Mouse (Mus musculus) liver, adult 2 months (tissue): ENCODE measurements around the gene Nhlrc2. TPM values are rescaled to one million over a fixed set of nuclear protein-coding genes. Genes with fewer than 3 reads are reported as not detected.

Experiments
- DNase-seq: peaks from one replicate; pipeline ENCODE4 v3.0.0-alpha.2; 2011; ENCODE audit warnings: low read depth, low spot score; ENCODE audit errors: extremely low read depth
- H3K27ac ChIP-seq: fragments of 200-500 bp; replicated peaks from 2 replicates; pipeline ENCODE4 v1.5.1; 2012; ENCODE audit warnings: low read depth, mild to moderate bottlenecking, control low read depth, inconsistent platforms, low read length; ENCODE audit not compliant: insufficient read depth
- H3K27me3 ChIP-seq: fragments of 200-500 bp; 2 replicates; pipeline ENCODE4 v1.6.1; 2012; ENCODE audit warnings: mild to moderate bottlenecking, moderate library complexity, low read length, inconsistent platforms; ENCODE audit not compliant: control insufficient read depth, insufficient read depth
- H3K36me3 ChIP-seq: fragments of 200-500 bp; 2 replicates; pipeline ENCODE4 v1.6.1; 2012; ENCODE audit warnings: low read length, inconsistent platforms; ENCODE audit not compliant: control insufficient read depth, insufficient read depth
- H3K4me1 ChIP-seq: fragments of 200-500 bp; 2 replicates; pipeline ENCODE4 v1.6.1; 2011; ENCODE audit warnings: low read length; ENCODE audit not compliant: control insufficient read depth, insufficient read depth
- H3K4me3 ChIP-seq: fragments of 200-500 bp; 2 replicates; pipeline ENCODE4 v1.5.1; 2011; ENCODE audit warnings: low read depth, mild to moderate bottlenecking, control low read depth, low read length, moderate library complexity; ENCODE audit not compliant: insufficient read depth
- H3K79me2 ChIP-seq: fragments of 200-500 bp; 2 replicates; pipeline ENCODE4 v1.6.1; 2012; ENCODE audit warnings: inconsistent platforms, mild to moderate bottlenecking, low read length, moderate library complexity; ENCODE audit not compliant: control insufficient read depth, insufficient read depth
- H3K9ac ChIP-seq: fragments of 200-500 bp; 2 replicates; pipeline ENCODE4 v1.6.1; 2012; ENCODE audit warnings: low read depth, mild to moderate bottlenecking, control low read depth, inconsistent platforms, low read length
- CTCF ChIP-seq: fragments of 200-500 bp; IDR thresholded peaks from 2 replicates; pipeline ENCODE4 v1.5.1; 2011; ENCODE audit warnings: low read depth, low read length, control low read depth
- POLR2A ChIP-seq: fragments of 200-500 bp; IDR thresholded peaks from 2 replicates; pipeline ENCODE4 v1.6.1; 2011; ENCODE audit warnings: low read length, control low read depth; ENCODE audit not compliant: insufficient read depth; ENCODE audit errors: extremely low read depth
- WGBS: fragments of 180-500 bp; shearing (Covaris S2); methylation state at CpG from one replicate; pipeline ENCODE4 v1.1.7; 2018; 5-methylcytosine and 5-hydroxymethylcytosine counted together
- polyA plus RNA-seq: library from polyadenylated mRNA; depleted of rRNA; stranded (reverse); fragments of >200 nt; gene quantifications from 2 replicates; pipeline ENCODE4 v1.2.3, GENCODE M21; 2012
- total RNA-seq: library from RNA; depleted of rRNA; stranded (reverse); fragments of >200 nt; gene quantifications from 2 replicates; pipeline ENCODE4 v1.2.3, GENCODE M21; 2014

Nhlrc2 gene
- total and polyA plus RNA-seq, 2 experiments, result 3.9 to 11.9 TPM

GRCm38 (mm10) chr19:56531251-56531650 lies 16.8 kb upstream of the Nhlrc2 start:
- H3K27ac ChIP-seq, result peak overlapping the region; percentile 76
- no peak overlapping the region for H3K9ac ChIP-seq
- no peaks in the 10 kb centered on the region for H3K79me2 ChIP-seq
- H3K4me1 ChIP-seq, result peaks cover 20% of the 10 kb centered on the region
- H3K4me3 ChIP-seq, result no peak overlapping the region
- H3K27me3 ChIP-seq, result no peaks in the 10 kb centered on the region
- H3K36me3 ChIP-seq, result no peaks in the 10 kb centered on the region
- TF ChIP-seq POLR2A, result no peak
- TF ChIP-seq CTCF, result no peak
- peak; percentile 92 for DNase-seq
- 15% methylated on average over 12 of the region's 12 CpGs for WGBS

- H3K79me2 ChIP-seq, result no peaks in the 10 kb centered on the region
- H3K9ac ChIP-seq, result no peak overlapping the region
- H3K36me3 ChIP-seq, result peaks cover 3% of the 10 kb centered on the region; the same call in 1 of the 2 replicates
- H3K27ac ChIP-seq, result no peak overlapping the region; the same call in 1 of the 2 replicates
- DNase-seq, result peak; percentile 76
- no peak overlapping the region for H3K4me3 ChIP-seq
- H3K4me1 ChIP-seq, result peaks cover 20% of the 10 kb centered on the region
- no peaks in the 10 kb centered on the region for H3K27me3 ChIP-seq
- no peak for TF ChIP-seq CTCF
- TF ChIP-seq POLR2A, result no peak
- WGBS, result 38% methylated on average over 14 of the region's 14 CpGs
These were observed 14.6 kb upstream of the Nhlrc2 start for GRCm38 (mm10) chr19:56533291-56534071.

GRCm38 (mm10) chr19:56534337-56534736 lies 13.7 kb upstream of the Nhlrc2 start:
- DNase-seq, result no peak
- TF ChIP-seq CTCF (no peak), POLR2A (no peak)
- 77% methylated on average over 3 of the region's 3 CpGs for WGBS
- Histone ChIP-seq H3K4me3 (no peak overlapping the region), H3K36me3 (peaks cover 7% of the 10 kb centered on the region; the same call in 1 of the 2 replicates), H3K27ac (no peak overlapping the region), H3K27me3 (no peaks in the 10 kb centered on the region), H3K9ac (no peak overlapping the region), H3K4me1 (peaks cover 20% of the 10 kb centered on the region), H3K79me2 (no peaks in the 10 kb centered on the region)

GRCm38 (mm10) chr19:56535064-56535463 lies 13.0 kb upstream of the Nhlrc2 start:
- Histone ChIP-seq H3K27ac (peak overlapping the region; percentile 45), H3K79me2 (no peaks in the 10 kb centered on the region), H3K4me1 (peaks cover 20% of the 10 kb centered on the region), H3K27me3 (no peaks in the 10 kb centered on the region), H3K9ac (peak overlapping the region; percentile 18), H3K4me3 (no peak overlapping the region), H3K36me3 (peaks cover 8% of the 10 kb centered on the region; the same call in 1 of the 2 replicates)
- TF ChIP-seq POLR2A (no peak), CTCF (no peak)
- WGBS, result 20% methylated on average over 9 of the region's 9 CpGs
- DNase-seq, result peak; percentile 96

DNA sequence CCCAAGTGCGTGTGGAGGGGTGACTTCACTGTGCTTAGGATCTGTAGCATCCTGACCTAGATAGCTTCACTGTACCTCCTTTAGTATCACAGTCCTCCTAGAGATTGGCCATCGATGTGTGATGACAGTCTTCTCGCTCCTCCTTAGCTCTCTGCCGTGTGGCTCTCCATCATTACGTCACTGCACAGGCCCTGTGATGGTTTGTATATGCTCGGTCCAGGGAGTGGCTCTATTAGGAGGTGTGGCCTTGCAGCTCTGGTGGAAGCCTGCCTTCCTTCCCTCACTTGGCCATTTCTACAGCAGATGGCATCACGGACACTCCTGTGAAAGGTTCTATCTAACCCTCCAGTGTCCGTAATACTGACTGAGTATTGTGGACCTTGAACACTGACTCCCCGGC lies 12.3 kb upstream of the Nhlrc2 start:
- peaks cover 8% of the 10 kb centered on the region; the same call in 1 of the 2 replicates for H3K36me3 ChIP-seq
- no peak overlapping the region for H3K4me3 ChIP-seq
- TF ChIP-seq POLR2A (no peak), CTCF (no peak)

DNA sequence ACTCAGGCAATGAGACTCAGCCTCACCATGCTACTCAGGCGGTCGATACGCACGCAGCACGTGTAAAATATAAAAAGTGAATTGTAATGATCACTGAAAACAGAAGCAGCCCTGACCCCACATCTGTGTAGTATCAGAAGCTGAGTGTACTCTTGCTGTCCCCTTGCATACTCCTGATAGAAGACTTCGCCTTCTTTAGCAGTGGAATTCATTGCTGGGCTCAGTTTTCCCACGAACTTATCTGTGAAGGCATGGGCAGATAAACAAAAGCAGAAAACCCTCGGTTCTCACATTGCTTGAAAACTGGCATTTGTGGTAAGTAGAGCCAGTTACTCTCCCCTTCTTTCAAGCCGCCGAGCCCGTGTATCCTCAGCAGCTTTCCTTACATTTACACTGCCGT lies 4.7 kb upstream of the Nhlrc2 start:
- Histone ChIP-seq H3K4me1 (peaks cover 3% of the 10 kb centered on the region; the same call in 1 of the 2 replicates), H3K27me3 (no peaks in the 10 kb centered on the region), H3K79me2 (no peaks in the 10 kb centered on the region; the same call in 1 of the 2 replicates), H3K36me3 (peaks cover 17% of the 10 kb centered on the region), H3K4me3 (no peak overlapping the region), H3K9ac (no peak overlapping the region), H3K27ac (no peak overlapping the region)
- no peak for DNase-seq
- 91% methylated on average over 12 of the region's 12 CpGs for WGBS
- TF ChIP-seq CTCF (no peak), POLR2A (no peak)

More for the DNA sequence above, 12.3 kb upstream of the Nhlrc2 start:
- Histone ChIP-seq H3K27ac (peak overlapping the region; percentile 33), H3K4me1 (peaks cover 20% of the 10 kb centered on the region), H3K9ac (no peak overlapping the region), H3K79me2 (no peaks in the 10 kb centered on the region), H3K27me3 (no peaks in the 10 kb centered on the region)
- WGBS, result 77% methylated on average over 9 of the region's 9 CpGs
- no peak for DNase-seq
